Mouse (Mus musculus) cerebellum, adult 8-10 months (tissue): ENCODE data around the gene Samt2.
"Not testable (repeated sequence)": the region's sequence is repeated elsewhere in the genome, so short reads cannot be mapped to it uniquely, and the experiment has no call there.

Source experiments
- DNase-seq: peaks from one replicate; pipeline ENCODE4 v3.0.0; 2022

Samt2 gene

DNA sequence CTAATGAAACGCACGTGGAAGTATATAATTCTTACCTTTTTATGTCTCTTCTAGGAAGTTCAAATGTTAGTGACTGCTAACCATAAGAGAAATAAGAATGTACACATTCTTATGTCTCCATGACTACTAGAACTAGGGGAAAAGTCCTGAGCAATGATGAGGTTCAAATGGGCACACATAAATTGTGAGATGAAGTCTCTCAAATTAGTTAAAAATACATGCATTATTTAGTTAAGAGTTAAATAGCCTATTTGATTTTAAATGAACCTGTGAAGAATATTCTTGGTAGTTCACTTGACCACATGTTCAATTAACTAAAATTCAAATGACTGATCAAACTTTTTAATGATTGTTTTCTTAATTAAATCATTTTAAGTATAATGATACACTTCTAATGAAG is at the start of gene Samt2:
Gene Samt2, minus strand, starts transcription at position 101 of the 400 bp plus-strand sequence.
- DNase-seq, result not testable (repeated sequence)
